Mouse (Mus musculus) heart, adult 2 months (tissue): ENCODE measurements around the gene Agap1. TPM values are rescaled to one million over a fixed set of nuclear protein-coding genes. Genes with fewer than 3 reads are reported as not detected.

ENCODE experiments used
- DNase-seq, 2 experiments: peaks; one replicate each; pipeline ENCODE4 v3.0.0; 2021
- H3K27ac ChIP-seq: fragments of 200-600 bp; 2 replicates; pipeline ENCODE4 v1.8.1; 2022
- H3K27me3 ChIP-seq: fragments of 200-500 bp; 2 replicates; pipeline ENCODE4 v1.6.1; 2012; ENCODE audit warnings: mild to moderate bottlenecking, low read length, inconsistent platforms, mixed read lengths; ENCODE audit not compliant: control insufficient read depth, insufficient read depth
- H3K36me3 ChIP-seq: fragments of 200-500 bp; 2 replicates; pipeline ENCODE4 v1.6.1; 2012; ENCODE audit warnings: low read length, inconsistent platforms; ENCODE audit not compliant: control insufficient read depth, insufficient read depth
- H3K4me1 ChIP-seq: fragments of 200-500 bp; 2 replicates; pipeline ENCODE4 v1.6.1; 2011; ENCODE audit warnings: low read length; ENCODE audit not compliant: control insufficient read depth, insufficient read depth
- H3K4me3 ChIP-seq: fragments of 200-600 bp; 2 replicates; pipeline ENCODE4 v1.8.1; 2022
- H3K79me2 ChIP-seq: fragments of 200-500 bp; replicated peaks from 2 replicates; pipeline ENCODE4 v1.6.1; 2012; ENCODE audit warnings: mild to moderate bottlenecking, inconsistent platforms, low read length, moderate library complexity, mixed read lengths; ENCODE audit not compliant: control insufficient read depth, insufficient read depth
- H3K9ac ChIP-seq: fragments of 200-500 bp; 2 replicates; pipeline ENCODE4 v1.6.1; 2012; ENCODE audit warnings: low read depth, mild to moderate bottlenecking, control low read depth, inconsistent platforms, low read length, mixed read lengths
- CTCF ChIP-seq: fragments of 200-600 bp; IDR thresholded peaks from 2 replicates; pipeline ENCODE4 v1.8.1; 2022; ENCODE audit warnings: antibody characterized with exemption, mild to moderate bottlenecking, moderate library complexity
- EP300 ChIP-seq: fragments of 200-500 bp; IDR thresholded peaks from 2 replicates; pipeline ENCODE4 v1.6.1; 2011; ENCODE audit warnings: low read depth, low read length, control low read depth; ENCODE audit not compliant: insufficient read depth
- POLR2A ChIP-seq: fragments of 200-500 bp; IDR thresholded peaks from 2 replicates; pipeline ENCODE4 v1.6.1; 2011; ENCODE audit warnings: mild to moderate bottlenecking, low read depth, low read length, control low read depth; ENCODE audit not compliant: insufficient read depth
- WGBS: fragments of 180-500 bp; shearing (Covaris S2); methylation state at CpG from one replicate; pipeline ENCODE4 v1.1.7; 2018; 5-methylcytosine and 5-hydroxymethylcytosine counted together
- intact Hi-C: fragments of 180-260 bp; cut with DNase I; formaldehyde crosslinking; loops from one replicate; pipeline ENCODE4 v1.15.1; 2025
- polyA plus RNA-seq: library from polyadenylated mRNA; depleted of rRNA; stranded (reverse); fragments of >200 nt; gene quantifications from 2 replicates; pipeline ENCODE4 v1.2.3, GENCODE M21; 2012
- total RNA-seq, 2 experiments: library from RNA; stranded (reverse); gene quantifications; 2 replicates each; pipeline ENCODE4 v1.2.3; 2021

Gene Agap1
- total and polyA plus RNA-seq, 3 experiments: 11.4 to 62.1 (median 59.0) TPM

DNA sequence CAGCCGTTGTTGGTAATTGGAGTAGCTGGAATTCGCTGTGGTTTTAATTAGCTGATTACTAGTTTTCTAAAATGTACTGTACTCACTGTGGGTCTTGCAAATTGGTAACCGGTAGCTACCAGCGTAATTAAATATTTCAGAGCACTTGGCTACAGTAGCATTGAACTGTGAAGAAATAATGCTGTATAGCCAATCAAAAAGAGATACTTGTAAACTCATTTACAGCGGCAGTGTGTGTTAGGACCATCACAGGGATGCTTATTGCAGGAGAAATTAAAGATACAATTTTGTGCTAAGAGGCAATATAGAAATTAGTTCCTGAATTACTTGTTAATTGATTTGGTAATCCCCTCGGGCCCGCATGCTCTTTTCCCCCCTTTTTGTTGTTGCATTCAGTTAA, 226.1 kb downstream of the Agap1 start:
- Histone ChIP-seq H3K36me3 (no peaks in the 10 kb centered on the region), H3K79me2 (no peaks in the 10 kb centered on the region), H3K27me3 (no peaks in the 10 kb centered on the region), H3K4me1 (no peaks in the 10 kb centered on the region), H3K27ac (no peak overlapping the region), H3K9ac (no peak overlapping the region), H3K4me3 (no peak overlapping the region)
- WGBS: 96% methylated on average over 7 of the region's 7 CpGs
- intact Hi-C loops: no loop called here
- DNase-seq: no peak
- TF ChIP-seq EP300 (no peak), CTCF (no peak), POLR2A (no peak)

DNA sequence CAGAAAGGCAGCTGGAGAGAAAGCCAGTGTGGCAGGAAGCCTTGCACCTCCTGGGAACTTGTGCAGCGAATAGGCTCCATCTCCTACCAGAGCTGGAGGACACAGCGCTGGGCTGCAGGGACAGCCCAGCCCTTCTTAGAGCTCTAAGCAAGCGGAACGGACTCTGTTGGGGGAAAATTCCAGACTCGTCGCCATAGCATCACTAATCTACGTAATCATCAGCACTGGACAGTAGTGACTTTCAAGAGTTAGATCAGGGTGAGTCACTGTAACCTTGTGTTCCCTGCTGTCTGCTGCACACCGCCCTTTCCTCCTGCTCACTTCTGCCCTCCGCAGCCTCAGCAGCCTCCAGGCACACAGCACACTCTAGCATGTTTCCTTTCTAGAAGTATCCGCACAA, 234.3 kb downstream of the Agap1 start:
- no peaks in the 10 kb centered on the region for H3K36me3 ChIP-seq
- H3K9ac ChIP-seq: no peak overlapping the region
- H3K27me3 ChIP-seq: no peaks in the 10 kb centered on the region
- no peaks in the 10 kb centered on the region for H3K79me2 ChIP-seq
- intact Hi-C loops: no loop called here
- no peak for DNase-seq
- H3K4me1 ChIP-seq: peaks cover 5% of the 10 kb centered on the region; the same call in 1 of the 2 replicates
- no peak overlapping the region for H3K27ac ChIP-seq
- 80% methylated on average over 10 of the region's 10 CpGs for WGBS
- no peak overlapping the region for H3K4me3 ChIP-seq
- TF ChIP-seq POLR2A: no peak
- no peak for TF ChIP-seq CTCF
- TF ChIP-seq EP300: no peak

DNA sequence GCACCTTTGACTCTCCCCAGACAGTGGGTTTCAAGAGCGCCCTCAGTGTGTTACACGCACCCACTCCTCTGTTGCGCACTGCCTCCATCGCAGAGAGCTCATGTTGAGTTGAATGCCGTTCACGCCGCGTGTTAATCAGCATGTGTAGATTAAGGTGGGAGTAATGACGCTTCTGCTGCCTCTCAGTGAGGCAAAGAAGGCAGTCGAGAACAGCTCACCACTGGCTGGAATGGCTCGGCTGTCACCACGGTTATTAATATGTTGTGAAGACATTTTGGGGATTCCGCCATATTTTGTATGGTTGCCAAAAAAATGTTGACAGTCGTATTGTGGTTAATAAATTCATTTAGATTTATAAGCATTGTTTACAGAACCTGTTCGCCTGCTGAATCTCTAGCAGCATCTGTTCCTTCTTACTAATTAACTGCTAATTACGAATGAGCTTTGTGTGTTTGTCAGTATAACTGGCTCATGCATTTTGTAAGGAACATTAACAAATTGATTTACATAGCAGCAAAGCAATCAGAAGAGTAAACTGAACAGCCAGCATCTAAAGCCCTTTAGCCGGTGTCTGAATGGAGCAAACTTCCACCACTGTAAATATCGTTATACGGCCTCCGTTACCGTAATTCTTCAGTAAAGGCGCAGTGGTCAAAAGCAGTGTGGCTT, 235.1 kb downstream of the Agap1 start:
- no peak overlapping the region for H3K9ac ChIP-seq
- TF ChIP-seq POLR2A: no peak
- no peak for TF ChIP-seq EP300
- no peak for TF ChIP-seq CTCF
- no peak overlapping the region for H3K27ac ChIP-seq
- WGBS: 92% methylated on average over 22 of the region's 22 CpGs
- intact Hi-C loops: no loop called here
- H3K4me1 ChIP-seq: peaks cover 7% of the 10 kb centered on the region
- no peaks in the 10 kb centered on the region for H3K27me3 ChIP-seq
- peaks cover 3% of the 10 kb centered on the region for H3K36me3 ChIP-seq
- no peak for DNase-seq
- no peak overlapping the region for H3K4me3 ChIP-seq
- H3K79me2 ChIP-seq: no peaks in the 10 kb centered on the region

DNA sequence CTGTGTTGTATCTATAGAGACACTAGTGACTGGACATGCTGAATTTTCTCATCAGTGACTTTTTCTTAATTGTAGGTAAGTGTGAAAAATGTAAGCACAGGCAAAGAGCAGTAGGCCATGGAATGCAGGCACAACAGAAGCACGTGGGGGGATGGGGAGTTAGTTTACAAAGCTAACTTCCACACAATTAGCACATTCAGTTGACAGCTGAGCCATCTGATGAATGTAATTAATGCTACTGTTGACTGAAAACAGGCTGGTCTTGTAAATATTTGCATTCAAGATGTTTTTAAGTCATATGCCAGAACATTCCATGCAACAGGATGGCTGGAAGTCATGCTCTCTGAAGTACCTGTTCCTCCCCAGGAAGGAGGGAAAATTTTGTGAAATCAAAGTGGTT, 236.5 kb downstream of the Agap1 start:
- intact Hi-C loops: no loop called here
- DNase-seq: no peak
- no peak for TF ChIP-seq POLR2A
- no peak for TF ChIP-seq EP300
- TF ChIP-seq CTCF: no peak
- peaks cover 9% of the 10 kb centered on the region for H3K4me1 ChIP-seq
- peaks cover 7% of the 10 kb centered on the region for H3K36me3 ChIP-seq
- H3K9ac ChIP-seq: no peak overlapping the region
- no peak overlapping the region for H3K4me3 ChIP-seq
- H3K27me3 ChIP-seq: no peaks in the 10 kb centered on the region
- no peaks in the 10 kb centered on the region for H3K79me2 ChIP-seq
- WGBS: 73% methylated on average over 1 of the region's 1 CpGs
- no peak overlapping the region for H3K27ac ChIP-seq

DNA sequence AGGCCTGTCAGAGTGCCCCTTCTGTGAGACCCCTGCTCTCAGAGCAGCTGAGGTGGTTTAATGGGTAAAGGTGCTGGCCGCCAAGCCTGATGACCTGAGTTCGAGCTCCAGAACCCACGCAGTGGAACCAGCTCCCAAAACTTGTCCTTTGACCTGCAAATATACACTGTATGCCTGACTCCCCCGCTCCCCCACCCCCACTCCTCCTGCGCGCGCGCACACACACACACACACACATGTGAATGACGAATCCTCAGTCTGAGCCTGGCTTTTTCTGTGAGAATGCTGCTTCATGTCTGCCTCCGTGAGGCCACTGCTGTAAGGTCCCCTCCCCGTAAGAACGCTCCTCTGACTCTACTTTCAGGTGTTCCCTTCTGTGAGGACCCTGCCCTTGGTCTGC, 237.8 kb downstream of the Agap1 start:
- H3K27ac ChIP-seq: no peak overlapping the region
- TF ChIP-seq POLR2A: no peak
- TF ChIP-seq EP300: no peak
- TF ChIP-seq CTCF: no peak
- H3K9ac ChIP-seq: no peak overlapping the region
- intact Hi-C loops: no loop called here
- no peaks in the 10 kb centered on the region for H3K27me3 ChIP-seq
- DNase-seq: no peak
- no peaks in the 10 kb centered on the region for H3K79me2 ChIP-seq
- peaks cover 9% of the 10 kb centered on the region for H3K4me1 ChIP-seq
- no peak overlapping the region for H3K4me3 ChIP-seq
- H3K36me3 ChIP-seq: peaks cover 7% of the 10 kb centered on the region
- 97% methylated on average over 12 of the region's 12 CpGs for WGBS

DNA sequence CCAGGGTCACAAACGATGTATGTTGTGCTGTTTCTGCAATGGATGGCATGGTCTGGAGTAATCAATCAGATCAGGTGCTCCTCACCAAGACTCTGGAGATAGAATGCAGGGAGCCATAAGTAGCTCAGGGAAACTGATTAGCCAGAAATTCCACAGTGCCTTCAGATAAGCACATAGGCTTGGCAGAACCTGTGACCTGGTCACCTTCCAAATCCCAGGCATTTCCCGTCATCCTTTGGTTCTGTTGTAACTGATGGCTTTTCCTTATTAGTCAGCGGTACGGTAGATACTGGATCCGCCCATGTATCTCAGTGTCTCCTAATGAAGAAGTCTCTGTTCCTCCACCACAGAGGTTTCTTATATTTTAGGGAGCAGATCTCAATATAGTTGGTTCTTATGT, 240.3 kb downstream of the Agap1 start:
- intact Hi-C loops: no loop called here
- Histone ChIP-seq H3K27me3 (no peaks in the 10 kb centered on the region), H3K9ac (no peak overlapping the region), H3K4me1 (peaks cover 9% of the 10 kb centered on the region), H3K4me3 (no peak overlapping the region), H3K27ac (no peak overlapping the region), H3K36me3 (peaks cover 7% of the 10 kb centered on the region), H3K79me2 (no peaks in the 10 kb centered on the region)
- DNase-seq: peak in 1 of 2 experiments; percentile 46
- WGBS: 35% methylated on average over 5 of the region's 5 CpGs
- TF ChIP-seq POLR2A (no peak), EP300 (no peak), CTCF (no peak)
